In genomic region chr6:83137576-83137950, GRCm38 (mm10) we compare ENCODE assay signal across 8 mouse cellular contexts. TPM values are rescaled to one million over a fixed set of nuclear protein-coding genes. Genes with fewer than 3 reads are reported as not detected.
DNase-seq lines count a peak whose midpoint lies in the region; ATAC-seq and TF ChIP-seq lines count a peak whose summit lies in the region.

No protein-coding gene starts in this region.

- H3K9me3 ChIP-seq in hindbrain, postnatal 0 days (ENCODE audit: low read length), result no peaks in the 10 kb centered on the region

- no peaks in the 10 kb centered on the region for H3K27me3 ChIP-seq in hindbrain, postnatal 0 days (ENCODE audit: insufficient read depth, low read length)

- peak; percentile 54 for ATAC-seq in hindbrain, postnatal 0 days

- intact Hi-C loops in gastrocnemius, postnatal 14 days (cut with DNase I; ENCODE audit: low total_unique reads), result no loop called here

- peak; percentile 3; the same call in 1 of the 2 replicates for TF ChIP-seq CTCF in hindbrain, postnatal 0 days (IDR thresholded peaks at IDR 0.05; ENCODE audit: low read depth)

- H3K36me3 ChIP-seq in hindbrain, postnatal 0 days (ENCODE audit: insufficient read depth, low read length), result no peaks in the 10 kb centered on the region

- 3% methylated on average over 12 of the region's 12 CpGs for WGBS in hindbrain, postnatal 0 days

- peak overlapping the region; percentile 28 for H3K4me3 ChIP-seq in hindbrain, postnatal 0 days (ENCODE audit: low read length)

- H3K4me1 ChIP-seq in hindbrain, postnatal 0 days (ENCODE audit: insufficient read depth, low read length), result peaks cover 18% of the 10 kb centered on the region; the same call in 1 of the 2 replicates

- H3K9ac ChIP-seq in hindbrain, postnatal 0 days (replicated peaks; ENCODE audit: low read length), result peak overlapping the region; percentile 46

- peak overlapping the region; percentile 89 for H3K27ac ChIP-seq in hindbrain, postnatal 0 days

- peak; percentile 71 for DNase-seq in ZHBTc4 (ENCODE audit: low read depth, low spot score)
- peak; percentile 93 for DNase-seq in embryo, embryonic 10 days (ENCODE audit: low spot score)
- DNase-seq in gastrocnemius, postnatal 14 days, result peak; percentile 96
- DNase-seq in hindbrain, postnatal 0 days (ENCODE audit: low spot score), result peak; percentile 68
- DNase-seq in left cerebral cortex, adult 8-10 months (ENCODE audit: low spot score in 2 of 2), result peak; percentile 57 to 80
- DNase-seq in lung, postnatal 4 days, result peak; percentile 92 to 95
- peak; percentile 54 to 59 for DNase-seq in right cerebral cortex, postnatal 36 days (ENCODE audit: low spot score in 2 of 2)
- DNase-seq in c-Kit-positive CD71-positive TER-119-positive erythroid progenitor cells, embryonic 14.5 days (ENCODE audit: low spot score), result no peak

- H3K4me2 ChIP-seq in hindbrain, postnatal 0 days (ENCODE audit: low read depth, low read length), result peak overlapping the region; percentile 55

RNA-seq across cellular contexts. Expression of gene Rtkn, which starts 2.3 kb away (rescaled TPM):
- 10 to 100 TPM; 13.0 to 16.5 TPM for total RNA-seq in gastrocnemius, postnatal 14 days (2021)
- 40.0 and 73.6 TPM in 2 replicates for total RNA-seq in hindbrain, postnatal 0 days (2014; rRNA removed)
- 20.8 and 21.1 TPM in 2 replicates for polyA plus RNA-seq in hindbrain, postnatal 0 days (2015; fragmentation: Nextera tagmentation; extraction: Ambion mirVana)
- 100 to 1,000 TPM in 1 of 4 experiments, 10 to 100 TPM in 3; 91.4 to 114 (median 92.8) TPM for total RNA-seq in left cerebral cortex, adult 8-10 months (2022)

RNA-seq across cellular contexts. Expression of gene Ino80b, which starts 12.3 kb away (rescaled TPM):
- 10 to 100 TPM; 14.5 to 15.2 TPM for total RNA-seq in gastrocnemius, postnatal 14 days (2021)
- total RNA-seq in hindbrain, postnatal 0 days (2014; rRNA removed), result 26.7 and 31.0 TPM in 2 replicates
- 12.0 and 14.8 TPM in 2 replicates for polyA plus RNA-seq in hindbrain, postnatal 0 days (2015; fragmentation: Nextera tagmentation; extraction: Ambion mirVana)
- total RNA-seq in left cerebral cortex, adult 8-10 months (2022), result 10 to 100 TPM; 22.0 to 26.8 (median 25.4) TPM

RNA-seq across cellular contexts. Expression of gene Wbp1, which starts 16.2 kb away (rescaled TPM):
- total RNA-seq in gastrocnemius, postnatal 14 days (2021), result 10 to 100 TPM; 48.2 to 50.5 TPM
- total RNA-seq in hindbrain, postnatal 0 days (2014; rRNA removed), result 182 and 209 TPM in 2 replicates
- 99.6 and 101 TPM in 2 replicates for polyA plus RNA-seq in hindbrain, postnatal 0 days (2015; fragmentation: Nextera tagmentation; extraction: Ambion mirVana)
- 10 to 100 TPM; 36.5 to 47.4 (median 39.6) TPM for total RNA-seq in left cerebral cortex, adult 8-10 months (2022)

RNA-seq across cellular contexts. Expression of gene Wdr54, which starts 18.6 kb away (rescaled TPM):
- 1 to 10 TPM; 1.2 to 2.0 TPM for total RNA-seq in gastrocnemius, postnatal 14 days (2021)
- 8.5 and 13.8 TPM in 2 replicates for total RNA-seq in hindbrain, postnatal 0 days (2014; rRNA removed)
- polyA plus RNA-seq in hindbrain, postnatal 0 days (2015; fragmentation: Nextera tagmentation; extraction: Ambion mirVana), result 19.9 and 20.0 TPM in 2 replicates
- 10 to 100 TPM; 31.8 to 39.1 (median 34.5) TPM for total RNA-seq in left cerebral cortex, adult 8-10 months (2022)

RNA-seq across cellular contexts. Expression of gene 1700003E16Rik, which starts 18.6 kb away (rescaled TPM):
- total RNA-seq in gastrocnemius, postnatal 14 days (2021), result not detected
- total RNA-seq in hindbrain, postnatal 0 days (2014; rRNA removed), result 12.7 and 17.8 TPM in 2 replicates
- 10.2 and 11.4 TPM in 2 replicates for polyA plus RNA-seq in hindbrain, postnatal 0 days (2015; fragmentation: Nextera tagmentation; extraction: Ambion mirVana)
- 10 to 100 TPM; 26.4 to 29.4 (median 28.3) TPM for total RNA-seq in left cerebral cortex, adult 8-10 months (2022)
